Mouse (Mus musculus) megakaryocyte progenitor cell, adult 5-6 weeks (primary cell): ENCODE results near the gene Fahd1. TPM values are rescaled to one million over a fixed set of nuclear protein-coding genes. Genes with fewer than 3 reads are reported as not detected.

Source experiments
- ATAC-seq: replicated peaks from 2 replicates; pipeline ENCODE4 v1.8.0; 2016; ENCODE audit warnings: mild to moderate bottlenecking, moderate TSS enrichment, inconsistent platforms; ENCODE audit not compliant: poor library complexity
- total RNA-seq, 2 experiments: library from RNA; stranded (forward) in 1 of 2; stranded (reverse) in 1 of 2; fragments of 157-497, 149-512 nt in 1 of 2; fragments of 200-1000 nt in 1 of 2; gene quantifications; 2 replicates each; pipeline versions ENCODE4 v1.2.3 to v1.2.4; 2015 to 2017

Gene Fahd1
- total RNA-seq, 2 experiments from 2014 or later, result 11.3 to 17.0 TPM

DNA sequence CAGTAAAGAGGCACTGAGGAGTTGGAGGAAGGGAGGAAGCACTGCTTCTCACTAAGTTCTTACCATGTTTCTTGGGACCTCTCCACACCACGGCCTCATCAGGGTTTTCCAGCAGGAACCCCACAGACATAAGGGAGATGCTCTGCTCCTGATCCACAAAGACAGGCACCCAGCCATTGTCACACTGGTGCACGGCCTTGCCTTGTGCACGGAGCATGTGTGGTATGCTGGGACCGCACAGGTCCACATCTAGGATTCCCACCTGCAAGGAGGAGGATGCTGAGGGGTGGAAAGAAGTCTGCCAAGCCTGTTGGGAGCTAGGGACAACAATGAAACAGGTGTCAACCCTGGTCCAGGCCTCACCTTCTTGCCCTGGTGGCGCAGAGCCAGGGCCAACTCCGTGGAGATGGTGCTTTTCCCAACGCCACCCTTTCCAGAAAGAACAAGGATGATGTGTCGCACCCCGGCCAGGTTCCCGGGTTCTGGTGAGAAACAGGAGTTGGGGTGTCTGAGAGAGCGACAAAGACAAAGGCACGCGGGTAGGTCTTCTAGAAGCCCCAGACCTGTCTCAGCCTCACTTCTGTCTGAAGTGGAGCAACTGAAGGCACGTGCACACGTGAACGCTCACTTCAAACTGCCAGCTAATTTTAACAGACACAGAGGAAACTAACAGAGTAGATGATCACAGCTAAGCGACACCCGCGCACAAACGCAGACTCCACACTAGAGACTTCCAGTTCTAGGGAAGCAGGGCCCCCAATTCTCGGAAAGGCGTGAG lies 35.4 kb upstream of the Fahd1 start:
- ATAC-seq, result no peak

DNA sequence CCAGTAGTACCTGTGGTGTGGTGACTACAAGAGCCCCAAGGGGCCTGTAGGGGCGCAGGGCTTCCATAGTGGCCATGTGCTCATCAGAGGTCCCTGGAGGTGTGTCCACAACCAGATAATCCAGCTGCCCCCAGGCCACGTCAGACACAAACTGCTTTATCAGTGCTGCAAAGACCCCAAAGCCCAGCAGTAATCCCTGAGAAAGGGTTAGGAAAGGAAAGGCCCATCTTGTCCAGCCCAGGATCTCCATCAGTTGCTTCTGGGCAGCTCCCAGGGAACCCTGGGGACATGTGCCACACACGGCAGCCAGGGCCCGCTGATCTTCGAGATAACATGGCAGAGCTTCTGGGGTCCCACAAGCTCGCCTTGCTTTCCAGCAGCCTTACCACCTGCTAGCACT lies 34.2 kb upstream of the Fahd1 start:
- no peak for ATAC-seq

DNA sequence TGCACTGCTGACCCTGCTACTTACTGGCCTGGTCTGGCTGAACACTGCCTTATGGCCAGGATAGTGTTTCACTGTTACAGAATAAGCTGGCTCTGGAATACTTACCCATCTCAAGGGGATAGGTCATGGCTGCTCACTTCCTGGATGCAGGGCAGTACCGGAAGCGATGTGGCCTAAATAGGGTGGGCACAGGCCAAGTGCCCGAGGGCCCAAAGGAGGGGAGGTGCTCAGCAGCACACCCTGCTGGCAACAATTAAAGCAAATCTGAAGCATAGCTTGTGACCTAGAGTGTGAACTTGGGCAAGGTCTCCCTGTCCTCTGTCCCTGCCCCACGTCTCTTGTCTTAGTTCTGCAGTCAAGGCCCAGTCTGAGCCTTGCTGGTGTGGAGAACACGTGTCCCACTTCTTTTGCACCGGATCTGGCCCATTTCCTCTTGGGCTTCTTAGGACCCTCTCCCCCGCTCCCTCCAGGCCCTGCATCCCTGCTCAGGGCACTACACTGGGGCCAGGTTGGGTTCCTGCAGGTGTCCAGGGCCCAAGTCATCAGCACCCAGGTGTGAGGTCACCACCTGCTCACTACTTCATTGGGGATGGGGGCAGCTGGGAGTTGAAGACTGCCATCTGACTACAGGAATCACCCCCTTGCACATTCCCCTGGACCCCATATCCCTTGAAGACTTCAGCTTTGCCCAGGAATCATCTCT lies 31.7 kb upstream of the Fahd1 start:
- ATAC-seq, result peak; percentile 43

DNA sequence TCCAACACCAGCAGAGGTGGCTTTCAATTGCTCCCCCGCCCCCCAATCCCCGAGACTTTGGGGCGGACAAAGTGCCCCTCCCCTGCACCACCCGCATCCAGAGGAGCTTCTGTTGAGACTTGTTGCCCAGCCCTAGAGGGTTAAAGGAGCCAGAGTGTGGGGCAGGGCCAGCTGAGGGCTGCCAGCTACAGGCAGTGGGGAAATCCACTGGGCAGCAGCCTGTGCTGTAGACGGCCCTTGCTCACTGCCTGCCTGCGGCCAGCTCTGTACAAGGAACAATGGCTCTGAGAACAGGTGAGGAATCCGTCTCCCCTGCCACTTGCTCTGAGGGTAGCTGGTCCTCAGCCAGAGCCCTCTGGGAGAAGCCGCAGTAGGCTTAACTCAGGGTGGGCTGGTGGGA lies 28.4 kb upstream of the Fahd1 start:
- ATAC-seq, result no peak

DNA sequence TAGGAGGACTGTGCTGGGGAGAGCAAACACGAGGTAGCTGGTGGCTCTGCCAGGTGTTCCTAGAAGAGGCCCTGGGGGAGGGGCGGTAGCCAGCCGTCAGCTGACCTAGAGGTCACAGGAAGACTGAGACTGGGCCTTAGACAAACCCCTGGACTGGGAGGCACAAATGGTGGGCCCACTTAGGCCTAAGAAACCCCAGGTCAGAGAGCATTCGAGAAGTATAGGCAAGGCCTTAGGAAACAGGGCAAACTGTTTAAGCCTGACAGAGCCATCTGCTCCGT lies 27.9 kb upstream of the Fahd1 start:
- ATAC-seq, result no peak

DNA sequence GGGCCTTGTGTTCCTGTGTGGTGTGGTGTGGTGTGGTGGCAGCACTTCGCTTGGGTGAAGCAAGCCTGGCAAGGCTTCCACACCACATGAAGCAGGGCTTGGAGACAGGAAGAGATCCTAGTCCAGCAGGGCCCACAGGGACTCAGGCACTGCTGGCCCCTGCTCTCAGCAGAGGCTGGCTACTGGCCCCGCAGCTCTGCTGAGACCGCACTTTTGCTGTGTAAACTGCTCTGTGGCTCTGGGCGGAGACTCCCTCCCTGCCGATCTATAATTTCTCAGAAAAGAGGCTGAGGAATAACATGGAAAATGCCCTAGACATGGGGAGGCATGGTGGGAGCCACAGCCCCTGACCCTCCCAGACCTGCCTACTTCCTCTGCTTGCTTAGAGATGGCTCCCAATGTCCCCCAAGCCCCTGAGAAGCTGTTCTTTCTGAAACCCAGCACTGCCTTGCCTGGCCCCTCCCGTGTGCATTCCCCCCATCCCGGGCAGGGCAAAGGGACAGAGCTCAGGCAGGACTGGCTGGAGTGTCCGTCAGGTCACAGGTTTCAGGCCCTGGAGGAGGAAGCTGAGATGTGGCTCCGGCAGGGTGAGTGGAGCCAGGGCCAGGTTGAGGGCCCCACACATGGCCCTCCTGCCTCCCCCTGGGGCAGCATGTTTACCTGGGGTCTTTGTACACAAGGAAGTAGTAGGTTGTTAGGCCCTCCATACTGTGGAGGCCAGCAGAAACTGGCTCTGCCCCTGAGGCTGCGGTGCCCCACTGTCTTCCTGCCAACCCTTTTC lies 27.4 kb upstream of the Fahd1 start:
- no peak for ATAC-seq

DNA sequence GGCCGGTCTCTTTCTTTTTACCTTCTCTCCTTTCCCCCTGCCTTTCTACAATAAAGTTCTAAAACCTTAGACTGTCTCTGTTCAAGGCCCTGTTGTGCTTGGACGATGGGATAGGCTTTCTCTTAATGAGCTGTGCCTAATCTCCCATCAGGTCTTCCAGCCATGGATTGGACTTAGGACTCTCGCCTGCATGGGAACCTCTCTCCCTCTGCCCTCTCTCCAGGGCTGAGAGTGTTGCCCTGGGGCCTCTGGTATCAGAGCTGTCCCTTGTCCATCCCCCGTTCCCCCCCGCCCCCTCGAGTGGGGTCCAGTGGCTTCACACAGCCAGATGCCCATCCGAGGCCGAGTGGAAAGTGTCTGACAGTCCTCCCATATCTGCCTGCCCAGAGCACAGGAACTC lies 24.8 kb upstream of the Fahd1 start:
- no peak for ATAC-seq

DNA sequence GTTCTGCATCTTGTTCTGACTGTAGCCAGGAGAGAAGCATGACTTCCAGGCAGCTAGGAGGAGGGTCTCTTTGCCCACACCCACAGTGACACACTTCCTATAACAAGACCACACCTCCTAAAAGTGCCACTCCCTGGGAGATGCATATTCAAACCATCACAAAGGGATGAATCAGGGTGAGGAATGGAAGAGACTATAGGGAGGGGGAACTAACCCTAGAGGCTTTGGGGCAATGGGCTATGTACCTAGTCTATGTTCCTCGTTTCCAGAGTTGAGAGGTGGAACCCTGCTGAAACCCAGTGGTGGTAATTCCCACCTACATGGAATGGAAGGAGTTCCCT lies 24.2 kb upstream of the Fahd1 start:
- no peak for ATAC-seq

DNA sequence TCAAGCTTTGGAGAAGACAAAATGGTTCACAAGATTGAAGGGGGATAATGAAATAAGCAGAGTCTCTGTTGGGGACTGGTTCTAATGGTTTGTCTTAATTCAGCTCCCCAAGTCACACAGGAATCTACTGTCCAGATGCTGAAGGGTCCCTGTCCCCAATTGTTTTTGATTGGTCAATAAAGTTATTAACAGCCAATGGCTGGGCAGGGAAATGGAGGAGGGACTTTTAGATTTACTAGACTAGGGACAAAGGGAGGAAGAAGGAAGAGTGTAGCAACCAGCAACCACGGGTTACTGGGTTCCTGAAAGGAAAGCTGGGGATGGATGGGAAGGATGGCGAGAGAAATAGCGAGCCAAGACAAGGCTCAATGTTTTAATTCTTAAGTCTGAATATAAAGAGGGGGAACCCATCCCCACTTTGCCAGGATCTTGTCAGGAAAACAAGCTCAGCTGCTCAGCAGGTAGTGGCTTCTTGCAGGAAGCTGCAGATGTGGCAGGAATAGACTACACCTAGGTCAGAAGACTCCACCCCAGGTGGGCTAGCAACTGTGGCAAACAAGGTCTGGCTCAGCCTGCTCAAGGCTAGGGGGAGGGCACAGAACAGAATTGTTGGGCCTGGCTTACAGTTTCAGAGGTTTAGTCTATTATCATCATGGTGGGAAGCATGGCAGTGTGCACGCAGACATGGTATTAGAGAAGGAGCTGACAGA lies 23.7 kb upstream of the Fahd1 start:
- ATAC-seq, result no peak

DNA sequence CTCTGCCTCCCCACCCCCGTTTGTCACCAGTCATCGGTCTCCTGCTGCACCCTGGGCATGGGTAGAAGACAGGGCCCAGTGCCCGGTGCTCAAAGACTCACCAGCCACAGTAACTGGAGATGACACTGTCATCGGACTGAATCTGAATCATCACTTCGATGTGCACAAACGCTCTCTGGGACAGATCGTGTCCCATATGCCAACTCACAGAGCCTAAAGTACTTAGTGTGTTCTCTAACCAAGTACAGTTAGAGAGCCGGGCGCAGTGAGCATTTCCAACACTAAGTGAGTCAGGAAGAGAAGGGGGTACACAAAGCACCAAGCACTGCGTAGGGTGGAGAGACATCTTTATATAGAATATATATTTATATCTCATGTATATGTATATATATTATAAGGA lies 17.8 kb upstream of the Fahd1 start:
- ATAC-seq, result no peak

DNA sequence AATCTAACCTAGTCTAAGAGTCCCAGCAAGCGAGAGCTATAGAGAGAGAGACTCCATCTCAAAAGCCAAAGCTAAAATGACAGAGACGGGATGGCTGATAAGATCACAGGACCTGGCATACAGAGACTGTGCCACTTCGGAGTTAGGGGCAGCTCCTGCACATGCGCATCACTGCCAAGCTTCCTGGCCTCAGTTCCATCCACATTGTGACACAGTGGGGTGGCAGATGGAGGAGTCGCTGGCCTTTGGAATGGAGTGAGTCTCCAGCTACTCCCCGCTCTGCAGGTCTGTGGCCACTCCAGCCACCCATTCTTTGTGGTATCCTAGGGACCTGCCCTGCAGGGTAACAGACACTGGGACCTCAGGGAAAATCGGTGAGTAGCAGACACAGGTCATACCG lies 15.6 kb upstream of the Fahd1 start, which contains the start of gene Igfals:
Gene Igfals, plus strand, starts transcription at position 222 of the 400 bp plus-strand sequence.
- no peak for ATAC-seq

DNA sequence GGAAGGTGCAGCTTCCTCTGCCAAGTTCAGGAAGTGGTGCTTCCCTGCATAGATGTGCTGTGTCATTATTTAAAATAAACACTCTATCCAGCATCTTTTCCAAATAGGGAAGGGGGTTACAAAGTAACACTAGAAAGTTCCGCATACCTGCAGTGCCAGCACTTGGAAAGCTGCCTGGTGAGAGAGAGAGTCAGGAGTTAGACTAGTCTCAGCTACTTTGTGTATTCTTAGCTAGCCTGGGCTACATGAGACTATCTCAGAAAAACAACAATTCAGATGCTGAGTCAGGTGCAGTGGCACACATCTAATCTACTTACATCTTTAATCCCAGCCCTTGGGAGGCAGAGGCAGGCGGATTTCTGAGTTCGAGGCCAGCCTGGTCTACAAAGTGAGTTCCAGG lies 11.6 kb upstream of the Fahd1 start:
- no peak for ATAC-seq

DNA sequence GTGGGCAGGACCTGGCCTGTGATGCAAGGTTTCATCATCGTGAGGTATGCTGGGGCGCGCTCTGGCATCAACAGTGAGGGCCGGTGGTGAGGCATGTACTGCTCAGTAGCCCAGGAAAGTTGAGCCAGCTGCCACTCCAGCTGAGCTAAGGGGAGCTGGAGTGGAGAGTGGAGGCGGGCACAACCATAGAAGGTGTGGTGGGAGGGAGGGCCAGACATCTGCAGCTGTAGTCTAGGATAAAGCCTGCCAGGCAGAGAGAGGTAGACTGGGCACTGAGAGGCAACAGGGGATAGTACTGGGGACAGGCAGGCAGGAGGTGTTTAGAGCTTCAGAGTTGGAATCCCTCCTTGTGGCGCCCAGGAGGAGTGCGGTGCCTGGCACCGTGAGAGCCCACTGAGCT lies 9.9 kb upstream of the Fahd1 start:
- peak; percentile 64 for ATAC-seq

DNA sequence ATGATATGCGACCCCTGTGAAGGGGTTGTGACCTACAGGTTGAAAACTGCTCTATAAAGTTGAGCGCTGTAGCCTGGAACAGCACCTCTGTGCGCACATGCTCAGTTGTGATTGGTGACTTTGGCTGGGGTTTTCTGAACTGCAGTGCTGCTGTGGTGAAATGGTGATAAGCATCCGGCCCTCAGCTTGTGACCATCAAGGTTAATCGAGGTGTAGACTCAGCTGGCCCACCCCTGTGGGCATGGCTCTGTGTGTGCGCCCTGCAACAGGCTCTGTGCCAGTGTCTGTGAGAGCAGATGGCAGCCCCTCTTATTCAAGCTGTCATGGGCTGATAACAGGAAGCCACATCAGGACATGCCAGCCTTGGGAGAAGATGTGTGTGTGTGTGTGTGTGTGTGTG lies 8.8 kb upstream of the Fahd1 start:
- peak; percentile 95 for ATAC-seq

DNA sequence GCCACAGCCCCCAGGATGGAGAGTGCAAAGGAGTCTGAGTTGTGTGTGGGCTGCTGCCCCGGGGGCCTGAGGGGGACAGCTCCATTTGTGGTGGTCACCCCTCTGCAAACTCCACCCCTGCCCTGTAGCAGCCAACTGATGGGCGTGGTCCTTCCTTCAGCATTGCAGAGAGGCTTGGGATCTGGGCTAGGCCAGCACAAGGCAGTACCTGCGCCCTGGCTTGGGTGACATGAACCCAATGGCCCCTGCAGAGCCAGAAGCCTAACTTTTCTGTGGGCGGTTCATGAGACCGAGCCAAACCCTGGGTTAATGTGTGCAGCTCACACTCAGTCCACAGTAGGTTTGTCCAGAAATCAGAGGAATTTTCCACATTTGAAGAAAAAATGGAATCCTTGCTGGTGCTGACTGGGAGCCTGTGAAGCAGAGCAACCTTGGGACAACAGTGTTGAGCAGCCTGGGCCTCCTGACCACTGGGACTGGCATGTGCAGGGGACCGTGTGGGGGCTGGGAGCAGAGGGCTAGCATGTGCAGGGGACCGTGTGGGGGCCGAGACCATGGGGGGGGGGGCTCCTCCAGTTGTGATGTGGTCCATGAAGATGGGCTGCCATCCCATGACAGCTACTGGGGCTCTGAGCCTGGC lies 7.8 kb upstream of the Fahd1 start:
- ATAC-seq, result no peak

DNA sequence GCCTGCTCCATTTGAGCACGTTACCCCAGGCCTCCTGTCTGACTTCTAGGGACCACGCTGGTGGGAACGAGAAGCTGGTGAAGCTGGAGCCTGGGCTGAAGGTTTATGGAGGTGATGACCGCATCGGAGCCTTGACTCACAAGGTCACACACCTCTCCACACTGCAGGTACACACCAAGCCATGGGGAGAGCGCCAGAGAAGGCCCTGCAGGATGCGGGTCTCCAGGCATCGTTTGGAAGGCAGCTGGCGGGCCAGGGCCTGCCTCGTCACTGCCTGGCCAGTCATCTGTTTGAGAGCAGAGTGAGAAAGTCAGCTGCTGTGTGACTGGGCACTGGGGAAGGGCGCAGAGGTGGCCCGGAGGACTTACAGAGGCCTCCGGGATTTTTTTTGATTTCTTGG lies 6.4 kb upstream of the Fahd1 start:
- ATAC-seq, result no peak

DNA sequence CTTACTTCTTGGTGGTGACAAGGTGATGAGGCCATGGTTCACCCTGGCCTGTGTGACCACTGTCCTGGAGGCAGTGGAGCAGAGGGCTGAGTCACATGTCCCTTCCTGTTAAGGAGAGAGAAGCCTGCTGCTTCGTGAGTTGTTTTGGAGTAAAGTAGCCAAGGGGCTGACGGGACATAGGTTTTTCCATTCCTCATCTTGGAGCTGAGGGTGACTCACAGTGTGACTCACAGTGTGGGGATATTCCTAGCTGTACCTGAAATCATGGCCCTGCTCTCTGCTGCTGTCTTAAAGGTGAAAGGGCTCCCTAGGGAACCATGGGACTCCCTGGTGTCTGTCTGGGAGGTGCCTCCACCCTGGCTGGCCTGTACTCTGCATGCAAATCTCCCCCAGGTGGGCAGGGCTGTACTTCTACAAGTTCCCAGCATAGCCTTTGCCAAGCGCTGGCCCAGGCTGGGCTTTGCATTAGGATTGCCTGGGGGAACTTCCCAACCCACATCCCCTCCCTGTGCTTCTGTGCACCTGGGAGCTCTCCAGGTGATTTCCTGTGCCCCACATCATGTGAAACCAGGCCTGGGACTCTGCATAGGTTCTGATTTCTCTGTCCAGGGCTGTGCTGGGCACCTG lies 5.8 kb upstream of the Fahd1 start:
- ATAC-seq, result no peak

DNA sequence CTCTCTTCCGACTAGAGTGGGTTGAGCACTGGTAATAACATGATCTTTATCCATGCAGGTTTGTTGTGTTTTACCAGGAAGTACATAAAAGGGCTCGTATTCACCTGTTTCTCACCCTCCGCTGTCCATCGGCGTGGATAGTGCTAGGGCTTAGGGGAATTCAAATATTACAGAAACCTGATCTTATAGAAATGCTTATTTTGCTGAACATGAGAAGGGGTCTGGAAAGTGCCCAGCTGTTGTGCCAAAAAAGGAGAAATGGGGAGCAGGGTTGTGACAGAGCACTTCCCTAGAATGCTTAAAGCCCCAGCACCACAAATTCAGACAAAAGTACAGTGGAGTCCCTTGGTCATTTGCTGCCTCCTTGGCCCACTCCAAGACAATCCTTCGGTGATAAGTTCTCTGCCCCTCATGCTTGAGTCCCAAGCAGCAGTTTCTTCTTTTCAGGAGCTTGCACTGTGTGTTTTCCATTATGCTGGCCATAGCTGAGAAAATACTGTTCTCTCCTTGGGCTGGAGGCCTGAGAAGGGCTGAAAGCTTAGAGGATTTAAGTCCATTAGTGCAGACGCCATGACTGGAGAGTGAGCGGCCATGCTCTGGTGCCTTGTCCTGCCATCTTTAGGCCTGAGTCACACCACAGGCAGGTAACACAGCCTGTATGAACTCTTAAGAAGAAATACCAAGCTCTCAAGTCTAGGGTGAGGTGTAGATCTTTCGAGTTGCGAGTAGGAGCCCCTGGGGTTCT lies 1.4 kb upstream of the Fahd1 start:
- ATAC-seq, result no peak

DNA sequence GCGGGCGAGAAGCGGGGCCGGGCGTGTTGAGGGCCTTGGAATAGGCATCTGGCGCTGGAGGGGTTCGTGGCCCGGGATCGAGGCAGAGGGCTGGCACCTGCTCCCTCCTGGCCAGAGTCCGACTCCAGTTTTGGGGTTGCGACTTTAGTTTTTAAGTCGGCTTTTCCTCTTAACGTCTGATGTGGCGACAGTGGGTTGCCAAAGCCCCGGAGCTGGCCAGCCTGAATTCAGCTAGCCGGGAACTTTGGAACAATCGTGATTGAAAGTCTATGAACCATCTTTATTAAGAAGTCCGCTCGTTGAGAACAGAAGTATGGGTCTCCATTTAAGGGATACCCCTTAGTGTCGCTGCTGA lies 586 bp upstream of the Fahd1 start:
- no peak for ATAC-seq

DNA sequence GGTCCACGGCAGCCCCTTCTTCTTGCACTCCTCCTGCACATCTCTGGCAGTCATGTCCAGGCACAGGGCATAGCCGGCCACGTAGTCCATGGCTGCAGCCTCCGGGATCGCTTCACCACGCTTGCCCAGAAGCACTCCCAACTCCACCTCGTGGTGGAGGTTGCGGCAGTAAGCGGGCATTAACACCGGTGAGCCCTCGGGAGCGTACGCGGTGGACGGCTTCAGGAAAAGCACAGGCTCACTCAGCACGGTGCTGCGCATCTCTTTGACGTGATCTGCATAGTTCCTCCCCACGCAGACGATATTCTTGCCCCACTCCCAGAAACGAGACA lies 465 bp downstream of the Fahd1 start:
- ATAC-seq, result peak; percentile 38; the same call in 1 of the 2 replicates
